Mouse (Mus musculus) sigmoid colon, adult 10 weeks (tissue): ENCODE measurements around the gene Cfap221. TPM values are rescaled to one million over a fixed set of nuclear protein-coding genes. Genes with fewer than 3 reads are reported as not detected.

Experiments
- polyA plus RNA-seq: library from polyadenylated mRNA; stranded (reverse); fragments of 350-450 nt; fragmentation: Illumina TruSeq; extraction: RNeasy Lipid Tissue Mini Kit (QIAGEN cat#74804); gene quantifications from one replicate; pipeline ENCODE4 v1.2.3, GENCODE M21; 2014; ENCODE audit warnings: low read depth, low replicate concordance

The Cfap221 gene
- not detected for polyA plus RNA-seq

GRCm38 (mm10) chr1:119996798-119997581 lies at the start of gene Cfap221:
TSS of gene Cfap221 (minus strand) at chr1:119997234.

GRCm38 (mm10) chr1:120006844-120007790 lies 10.1 kb upstream of the Cfap221 start, which contains the start of gene Sctr:
TSS of gene Sctr (plus strand) at chr1:120006894.

DNA sequence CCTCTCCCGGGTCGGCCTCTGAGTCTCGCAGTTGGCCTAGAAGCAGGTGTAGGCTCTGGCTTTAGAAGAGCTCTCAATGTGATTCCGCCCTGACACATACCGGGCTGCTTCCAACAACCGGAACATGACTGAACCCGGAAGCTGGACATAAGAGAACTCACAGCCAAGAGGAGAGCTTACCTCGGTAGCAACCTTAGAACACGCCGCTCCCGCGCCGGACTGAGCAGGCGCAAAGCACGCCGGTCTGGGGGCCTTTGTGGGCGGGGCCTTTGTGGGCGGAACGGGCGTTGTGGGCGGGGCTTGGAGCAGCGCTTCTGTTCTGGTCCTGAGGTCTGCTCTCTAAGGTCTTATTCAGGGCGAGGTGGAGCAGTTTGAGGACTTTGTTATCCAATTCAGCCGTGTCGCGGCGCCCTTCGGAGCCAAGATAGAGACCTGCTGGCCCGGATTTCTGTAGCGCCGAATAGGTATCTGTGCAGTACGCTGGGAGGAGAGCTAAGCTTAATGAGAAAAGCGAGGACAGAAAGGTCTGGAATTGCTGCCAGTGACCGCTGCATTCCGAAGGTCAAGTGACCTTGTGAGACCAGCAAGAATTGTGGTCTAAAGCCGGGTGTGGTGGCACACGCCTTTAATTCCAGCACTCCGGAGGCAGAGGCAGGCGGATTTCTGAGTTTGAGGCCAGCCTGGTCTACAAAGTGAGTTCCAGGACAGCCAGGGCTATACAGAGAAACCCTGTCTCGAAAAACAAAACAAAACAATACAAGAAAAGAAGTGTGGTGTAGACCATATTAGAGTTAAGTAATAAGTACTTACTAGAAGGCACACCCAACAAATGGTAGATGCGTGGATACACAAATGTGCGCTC lies 83.8 kb downstream of the Cfap221 start, which contains the start of gene Tmem177:
Gene Tmem177, minus strand, starts transcription at position 256 of the 862 bp plus-strand sequence.

Other genes starting within 250 kb of the Cfap221 start
- gene Ptpn4, start 159.6 kb downstream of the Cfap221 start, polyA plus RNA-seq, result 23.6 TPM
- 3.7 TPM for gene Tmem177, start 84.0 kb downstream of the Cfap221 start, polyA plus RNA-seq
- gene Sctr, start 9.7 kb upstream of the Cfap221 start, polyA plus RNA-seq, result not detected
- 1.0 TPM for gene Tmem37, start 76.8 kb upstream of the Cfap221 start, polyA plus RNA-seq
- 352 TPM for gene Dbi, start 123.8 kb upstream of the Cfap221 start, polyA plus RNA-seq
- 7.5 TPM for gene 3110009E18Rik, start 124.0 kb upstream of the Cfap221 start, polyA plus RNA-seq